Mouse (Mus musculus) gastrocnemius, adult 18-20 months (tissue): ENCODE data around the gene Tsnax. TPM values are rescaled to one million over a fixed set of nuclear protein-coding genes. Genes with fewer than 3 reads are reported as not detected.

Experiments used
- DNase-seq: peaks from one replicate; pipeline ENCODE4 v3.0.0; 2021; ENCODE audit warnings: low spot score
- long read RNA-seq, 2 experiments: library from polyadenylated mRNA; stranded (forward); transcript quantifications; one replicate each; pipeline ENCODE4 v2.0.0; 2021
- total RNA-seq, 2 experiments: library from RNA; stranded (reverse); gene quantifications; 2 replicates each; pipeline ENCODE4 v1.2.3; 2021

Tsnax gene
- 10 to 100 TPM; 71.4 to 86.4 TPM for total RNA-seq
- long read RNA-seq, experiment 1, transcript Tsnax-201 (6 exons, 2,391 nt), result major isoform, 262 of 284 reads
- long read RNA-seq, experiment 1, partial matches to known transcripts, result 9 of 284 reads
- long read RNA-seq, experiment 1, other reads (novel, unspliced or antisense), result 11 of 284 reads
- long read RNA-seq, experiment 2, transcript Tsnax-201 (6 exons, 2,391 nt), result major isoform, 213 of 238 reads
- long read RNA-seq, experiment 2, partial matches to known transcripts, result 5 of 238 reads
- long read RNA-seq, experiment 2, other reads (novel, unspliced or antisense), result 20 of 238 reads

- peak; percentile 91 for DNase-seq
These were observed at the start of gene Tsnax for GRCm38 (mm10) chr8:125012695-125013627. TSS of gene Tsnax (plus strand) at chr8:125012997.

- no peak for DNase-seq
These were observed 49.6 kb upstream of the Tsnax start for GRCm38 (mm10) chr8:124963246-124963645.

- DNase-seq, result no peak
These were observed 47.8 kb upstream of the Tsnax start for GRCm38 (mm10) chr8:124964966-124965365.

GRCm38 (mm10) chr8:124970312-124970933 is 42.4 kb upstream of the Tsnax start:
- DNase-seq, result no peak

GRCm38 (mm10) chr8:124973221-124973620 is 39.6 kb upstream of the Tsnax start:
- DNase-seq, result no peak

GRCm38 (mm10) chr8:124974254-124974653 is 38.5 kb upstream of the Tsnax start:
- no peak for DNase-seq

- no peak for DNase-seq
These were observed 36.6 kb upstream of the Tsnax start for GRCm38 (mm10) chr8:124976211-124976610.

GRCm38 (mm10) chr8:124978026-124978425 is 34.8 kb upstream of the Tsnax start:
- no peak for DNase-seq

- no peak for DNase-seq
These were observed 32.8 kb upstream of the Tsnax start for GRCm38 (mm10) chr8:124980036-124980435.

- DNase-seq, result no peak
These were observed 32.0 kb upstream of the Tsnax start for GRCm38 (mm10) chr8:124980828-124981227.

- no peak for DNase-seq
These were observed 21.7 kb upstream of the Tsnax start for GRCm38 (mm10) chr8:124990923-124991667.

- DNase-seq, result no peak
These were observed 21.2 kb upstream of the Tsnax start for GRCm38 (mm10) chr8:124991668-124991926.

- no peak for DNase-seq
These were observed 17.0 kb upstream of the Tsnax start for GRCm38 (mm10) chr8:124995776-124996175.

- DNase-seq, result no peak
These were observed 11.3 kb downstream of the Tsnax start for GRCm38 (mm10) chr8:125024085-125024484.

GRCm38 (mm10) chr8:125027211-125027610 is 14.4 kb downstream of the Tsnax start:
- DNase-seq, result no peak

GRCm38 (mm10) chr8:125028841-125029240 is 16.0 kb downstream of the Tsnax start:
- DNase-seq, result no peak

GRCm38 (mm10) chr8:125031276-125031675 is 18.5 kb downstream of the Tsnax start:
- DNase-seq, result no peak

- DNase-seq, result peak; percentile 62
These were observed 21.9 kb downstream of the Tsnax start for GRCm38 (mm10) chr8:125034669-125035068.

- DNase-seq, result no peak
These were observed 24.3 kb downstream of the Tsnax start for GRCm38 (mm10) chr8:125037081-125037480.

GRCm38 (mm10) chr8:125038731-125039130 is 25.9 kb downstream of the Tsnax start:
- DNase-seq, result no peak

- no peak for DNase-seq
These were observed 28.0 kb downstream of the Tsnax start for GRCm38 (mm10) chr8:125040587-125041375.
